Mouse (Mus musculus) thymus, postnatal 4 days (tissue): Measurements from ENCODE around the gene Ndufa6.

Experiments used
- DNase-seq: peaks from one replicate; pipeline ENCODE4 v3.0.0; 2021

Ndufa6 gene

GRCm38 (mm10) chr15:82340414-82341035, 13.6 kb downstream of the Ndufa6 start:
- DNase-seq, result peak; percentile 23

- peak; percentile 29 for DNase-seq
Observed at GRCm38 (mm10) chr15:82339634-82340254, 14.4 kb downstream of the Ndufa6 start.

GRCm38 (mm10) chr15:82339150-82339549, 15.0 kb downstream of the Ndufa6 start:
- DNase-seq, result no peak

GRCm38 (mm10) chr15:82338593-82339112, 15.5 kb downstream of the Ndufa6 start, which contains the start of the genes Naga, Pheta2 and Smdt1:
Gene Naga, minus strand, starts transcription at chr15:82338925.
Gene Pheta2, plus strand, starts transcription at chr15:82338942.
Gene Smdt1, plus strand, starts transcription at chr15:82338959.
- peak; percentile 98 for DNase-seq

- DNase-seq, result no peak
Observed at GRCm38 (mm10) chr15:82337875-82338274, 16.2 kb downstream of the Ndufa6 start.

GRCm38 (mm10) chr15:82336629-82337028, 17.5 kb downstream of the Ndufa6 start:
- DNase-seq, result no peak

GRCm38 (mm10) chr15:82335194-82335593, 18.9 kb downstream of the Ndufa6 start:
- DNase-seq, result no peak

GRCm38 (mm10) chr15:82325382-82325781, 28.7 kb downstream of the Ndufa6 start:
- no peak for DNase-seq

- no peak for DNase-seq
Observed at GRCm38 (mm10) chr15:82322195-82322594, 31.9 kb downstream of the Ndufa6 start.

- DNase-seq, result no peak
Observed at GRCm38 (mm10) chr15:82319613-82320012, 34.5 kb downstream of the Ndufa6 start.

GRCm38 (mm10) chr15:82317839-82318238, 36.3 kb downstream of the Ndufa6 start:
- DNase-seq, result no peak

- DNase-seq, result no peak
Observed at GRCm38 (mm10) chr15:82308416-82308815, 45.7 kb downstream of the Ndufa6 start.

GRCm38 (mm10) chr15:82307107-82307506, 47.0 kb downstream of the Ndufa6 start:
- no peak for DNase-seq
